Mouse (Mus musculus) skeletal muscle tissue, adult 2 months (tissue): ENCODE measurements around the gene Speer4c.
"Not testable (repeated sequence)": the region's sequence is repeated elsewhere in the genome, so short reads cannot be mapped to it uniquely, and the experiment has no call there.

Experiments used
- DNase-seq: peaks from one replicate; pipeline ENCODE4 v3.0.0-alpha.2; 2012; ENCODE audit warnings: low read depth, low spot score

Speer4c gene

DNA sequence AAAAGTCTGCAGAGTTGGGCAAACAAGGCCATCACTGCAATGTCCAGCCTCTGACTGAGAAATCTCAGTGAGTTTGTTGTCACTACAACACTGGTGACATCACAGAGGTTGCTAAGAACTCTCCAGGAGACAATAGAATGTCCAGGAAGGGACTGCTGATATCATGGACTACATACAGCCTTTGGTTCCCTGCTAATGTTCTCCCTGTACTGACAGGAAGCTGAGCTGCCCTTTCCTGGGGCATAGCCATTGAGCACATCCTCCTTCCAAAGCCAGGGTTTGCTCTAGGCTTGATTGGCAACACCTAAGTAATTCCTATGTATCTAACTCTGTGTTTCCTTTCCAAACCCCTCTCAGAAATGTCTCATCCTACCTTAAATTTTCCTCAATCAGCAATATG, at the start of gene Speer4c:
Gene Speer4c, minus strand, starts transcription at position 101 of the 400 bp plus-strand sequence.
- not testable (repeated sequence) for DNase-seq

DNA sequence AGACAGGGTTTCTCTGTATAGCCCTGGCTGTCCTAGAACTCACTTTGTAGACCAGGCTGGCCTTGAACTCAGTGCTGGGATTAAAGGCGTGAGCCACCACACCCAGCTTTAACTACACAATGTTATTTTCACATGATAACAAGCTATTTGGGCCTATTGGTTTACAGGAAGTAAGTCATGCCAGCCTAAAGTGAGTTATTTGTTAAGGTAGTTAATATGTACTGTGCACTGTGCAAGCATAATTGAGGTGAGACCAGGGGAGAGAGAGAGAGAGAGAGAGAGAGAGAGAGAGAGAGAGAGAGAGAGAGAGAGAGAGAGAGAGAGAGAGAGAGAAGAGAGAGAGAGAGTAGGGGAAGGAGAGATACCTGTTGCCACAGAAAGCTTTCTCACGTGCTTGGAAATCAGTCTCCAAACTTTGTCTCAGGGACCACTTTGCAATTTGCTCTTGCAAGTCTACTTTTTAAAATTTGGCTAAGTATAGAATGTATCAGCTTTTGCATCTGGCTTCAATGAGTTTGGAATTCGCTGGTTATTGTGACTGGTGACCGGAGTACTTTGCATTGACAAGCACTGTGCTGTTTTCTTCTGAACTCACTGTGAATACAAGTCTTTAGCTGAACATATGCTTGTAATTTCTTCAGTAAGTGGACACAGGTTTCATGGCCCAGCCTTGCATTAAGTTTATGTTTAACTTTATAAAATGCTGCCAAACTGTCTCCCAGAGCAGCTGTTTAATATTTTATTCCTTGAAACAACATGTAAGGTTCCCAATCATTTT, 33.6 kb upstream of the Speer4c start:
- DNase-seq: no peak

DNA sequence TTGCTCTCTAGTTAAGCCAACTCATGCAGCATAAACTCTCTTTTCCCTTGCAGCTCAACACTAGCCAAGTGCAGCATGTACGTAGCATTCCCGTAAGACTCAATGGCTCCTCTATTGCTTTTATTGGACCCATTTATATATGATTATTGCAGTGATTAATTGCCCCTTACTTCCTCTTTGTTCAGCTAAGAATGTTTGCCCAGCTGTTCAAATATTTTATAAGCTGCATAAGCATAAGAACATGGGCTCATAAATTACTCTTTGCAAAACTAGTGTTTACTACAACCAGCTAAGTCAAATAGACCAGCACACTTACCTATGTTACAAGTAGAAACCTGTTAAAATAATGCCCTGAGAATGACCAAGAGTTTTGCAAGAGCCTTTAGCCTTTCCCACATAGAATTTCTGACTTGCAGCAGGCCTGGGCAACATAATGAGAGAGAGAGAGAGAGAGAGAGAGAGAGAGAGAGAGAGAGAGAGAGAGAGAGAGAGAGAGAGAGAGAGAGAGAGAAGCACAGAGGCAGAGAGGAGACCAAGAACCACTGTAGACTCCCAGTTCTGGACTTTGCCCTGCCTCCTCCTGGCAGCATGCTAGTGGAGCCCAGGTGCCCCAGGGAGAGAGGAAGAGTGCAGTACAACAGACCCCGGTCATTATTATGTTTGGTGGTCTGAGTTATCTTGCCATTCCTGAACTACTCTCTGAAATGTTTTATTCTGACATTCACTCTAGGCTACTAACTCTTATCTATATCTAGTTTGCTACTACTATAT, 20.2 kb upstream of the Speer4c start:
- DNase-seq: no peak

DNA sequence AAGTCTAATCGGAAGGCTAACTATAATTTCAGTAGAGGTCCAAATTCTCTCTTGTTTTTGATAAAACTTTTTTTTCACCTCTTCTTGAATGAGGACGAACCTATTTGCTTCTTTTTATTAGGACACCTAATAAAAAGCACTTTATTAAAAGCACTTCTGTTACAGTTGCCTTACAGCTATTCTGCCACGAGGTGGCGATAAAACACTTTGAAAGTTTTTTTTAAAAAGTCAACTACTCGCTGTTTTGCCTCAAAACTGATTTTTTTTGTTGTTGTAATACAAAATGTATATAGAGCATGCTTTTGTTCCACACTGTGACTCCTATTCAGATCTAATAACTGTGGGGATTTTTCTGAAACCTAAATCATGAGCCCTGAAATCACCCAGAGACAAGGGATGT, 11.2 kb downstream of the Speer4c start:
- not testable (repeated sequence) for DNase-seq

DNA sequence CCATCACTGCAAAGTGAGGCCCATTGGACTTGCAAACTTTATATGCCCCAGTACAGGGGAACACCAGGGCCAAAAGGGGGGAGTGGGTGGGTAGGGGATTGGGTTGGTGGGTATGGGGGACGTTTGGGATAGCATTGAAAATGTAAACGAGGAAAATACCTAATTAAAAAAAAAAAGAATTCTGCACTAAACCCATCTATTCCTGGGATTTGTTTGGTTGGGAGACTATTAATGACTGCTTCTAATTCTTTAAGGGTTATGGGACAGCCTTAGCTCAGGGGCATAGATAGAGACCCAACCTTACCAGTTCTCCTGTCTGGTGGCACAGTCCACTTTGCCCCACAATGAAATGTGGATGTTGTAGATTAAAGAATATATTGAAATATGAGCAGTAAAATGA, 16.4 kb downstream of the Speer4c start:
- DNase-seq: not testable (repeated sequence)

DNA sequence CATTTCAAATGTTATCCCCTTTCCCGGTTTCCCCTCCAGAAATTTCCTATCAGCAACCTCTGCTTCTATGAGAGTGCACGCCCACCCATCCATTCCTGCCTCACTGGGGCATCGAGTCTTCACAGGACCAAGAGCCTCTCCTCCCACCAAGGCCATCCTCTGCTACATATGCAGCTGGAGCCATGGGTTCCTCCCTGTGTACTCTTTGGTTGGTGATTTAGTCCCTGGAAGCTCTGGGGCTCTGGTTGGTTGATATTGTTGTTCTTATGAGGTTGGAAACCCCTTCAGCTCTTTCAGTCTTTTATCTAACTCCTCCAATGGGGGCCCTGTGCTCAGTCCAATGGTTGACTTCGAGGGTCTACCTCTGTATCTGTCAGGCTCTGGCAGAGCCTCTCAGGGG, 22.2 kb downstream of the Speer4c start:
- not testable (repeated sequence) for DNase-seq

DNA sequence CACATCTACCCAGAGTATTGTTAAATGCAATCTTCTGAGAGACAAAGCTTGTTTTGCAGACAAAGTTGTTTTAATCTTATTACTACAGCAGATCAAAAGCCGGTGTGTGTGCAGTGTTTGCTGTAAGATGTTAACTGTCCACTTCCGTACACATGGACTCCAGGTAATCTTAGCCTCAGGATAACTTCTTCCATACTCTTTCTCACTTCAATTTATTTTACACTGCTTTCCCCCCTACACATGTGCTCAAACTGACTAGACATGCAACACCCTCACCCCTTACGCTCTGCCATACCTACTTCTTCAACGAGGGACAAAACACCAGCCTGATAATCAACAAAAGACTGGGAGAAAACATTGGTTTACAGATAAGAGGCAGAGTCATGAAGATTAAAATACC, 23.2 kb downstream of the Speer4c start:
- DNase-seq: not testable (repeated sequence)

DNA sequence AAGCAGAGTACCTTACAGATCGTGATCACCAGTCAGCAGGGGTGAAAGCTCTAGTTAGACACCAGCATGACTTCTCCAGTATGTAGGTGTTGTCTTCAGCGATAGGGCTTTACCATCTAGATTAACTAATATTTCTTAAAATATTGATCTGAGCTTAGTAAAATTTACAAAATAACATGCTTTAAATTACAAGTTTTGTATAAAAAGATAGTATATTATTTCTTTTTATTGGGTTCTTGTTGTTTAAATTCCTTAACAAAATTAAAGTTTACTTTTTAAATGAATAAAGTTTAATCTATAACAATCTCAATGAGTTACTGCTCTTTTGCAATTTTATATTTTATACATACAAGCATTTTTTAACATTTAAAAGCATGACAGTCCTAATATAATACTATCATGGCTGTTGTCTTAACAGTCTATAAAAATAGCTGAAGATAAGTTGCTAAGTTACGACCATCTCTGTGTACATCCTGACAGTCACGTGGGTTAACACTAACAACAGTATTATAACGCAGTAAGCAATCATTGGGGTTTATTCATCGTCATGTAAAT, 24.3 kb downstream of the Speer4c start:
- not testable (repeated sequence) for DNase-seq

DNA sequence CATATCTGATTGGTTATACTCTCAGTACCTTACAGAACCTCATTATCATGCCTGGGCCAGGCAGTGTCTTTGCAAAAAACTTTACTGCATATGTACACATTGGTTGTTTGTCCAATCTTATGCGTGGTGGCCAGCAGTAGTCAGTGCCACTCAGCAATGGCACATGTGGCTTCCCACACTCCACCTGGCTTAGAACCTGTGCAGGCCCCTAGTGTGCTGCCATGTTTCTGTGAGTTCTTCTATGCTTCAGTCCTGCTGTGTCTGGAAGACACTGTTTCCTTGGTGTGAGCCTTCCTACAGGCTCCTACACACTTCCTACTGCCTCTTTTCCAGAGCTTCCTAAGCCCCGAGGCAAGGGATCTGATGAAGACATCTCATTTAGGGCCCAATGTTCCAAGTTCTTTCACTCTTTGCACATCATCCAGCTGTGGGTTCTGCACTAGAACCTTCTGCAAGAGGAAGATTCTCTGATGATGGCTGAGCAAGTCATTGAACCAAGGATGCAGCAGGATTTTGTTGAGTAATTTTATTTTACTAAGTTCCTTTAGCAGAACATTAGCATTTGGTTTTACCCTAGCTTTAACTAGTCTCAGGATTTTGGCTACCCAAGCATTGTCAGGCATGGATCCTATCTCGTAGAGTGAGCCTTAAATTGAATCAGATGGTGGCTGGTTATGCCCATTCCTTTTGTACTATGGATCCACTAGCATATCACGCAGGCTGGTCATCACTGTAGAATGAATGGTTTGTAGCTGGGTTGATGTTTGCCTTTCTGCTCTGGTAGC, 25.0 kb downstream of the Speer4c start:
- not testable (repeated sequence) for DNase-seq

DNA sequence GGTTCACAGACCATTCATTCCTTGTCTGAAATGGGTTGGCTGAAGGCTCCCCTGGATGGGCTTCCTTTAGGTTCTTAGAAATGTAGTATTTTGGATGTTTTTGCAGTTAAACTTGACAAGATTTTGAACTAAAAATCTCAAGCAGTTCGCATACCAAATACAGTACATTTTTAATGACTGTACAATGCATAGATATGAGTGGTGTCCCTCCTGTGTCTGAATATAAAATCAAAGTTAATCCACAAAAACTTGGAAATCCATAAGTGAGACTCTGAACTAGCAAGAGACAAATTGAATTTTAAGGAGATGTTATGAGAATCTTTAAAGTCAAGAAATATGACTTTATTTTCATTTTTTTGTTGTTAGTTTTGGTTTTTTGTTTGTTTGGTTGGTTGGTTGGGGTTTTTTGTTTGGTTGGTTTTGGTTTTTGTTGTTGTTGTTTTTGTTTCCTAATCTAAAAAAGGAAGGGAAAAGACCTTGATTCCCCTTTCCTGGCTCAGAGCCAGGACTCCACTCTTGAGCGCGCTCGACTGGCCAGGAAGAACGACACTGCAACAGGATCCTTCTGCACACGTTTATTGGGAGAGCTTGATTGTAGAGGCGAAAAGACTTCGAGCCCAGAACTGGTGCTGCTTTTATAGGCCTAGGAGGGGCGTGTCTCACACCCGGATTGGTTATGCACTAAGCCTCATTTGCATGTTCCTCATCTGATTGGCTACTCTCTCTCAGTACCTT, 32.6 kb downstream of the Speer4c start:
- not testable (repeated sequence) for DNase-seq

DNA sequence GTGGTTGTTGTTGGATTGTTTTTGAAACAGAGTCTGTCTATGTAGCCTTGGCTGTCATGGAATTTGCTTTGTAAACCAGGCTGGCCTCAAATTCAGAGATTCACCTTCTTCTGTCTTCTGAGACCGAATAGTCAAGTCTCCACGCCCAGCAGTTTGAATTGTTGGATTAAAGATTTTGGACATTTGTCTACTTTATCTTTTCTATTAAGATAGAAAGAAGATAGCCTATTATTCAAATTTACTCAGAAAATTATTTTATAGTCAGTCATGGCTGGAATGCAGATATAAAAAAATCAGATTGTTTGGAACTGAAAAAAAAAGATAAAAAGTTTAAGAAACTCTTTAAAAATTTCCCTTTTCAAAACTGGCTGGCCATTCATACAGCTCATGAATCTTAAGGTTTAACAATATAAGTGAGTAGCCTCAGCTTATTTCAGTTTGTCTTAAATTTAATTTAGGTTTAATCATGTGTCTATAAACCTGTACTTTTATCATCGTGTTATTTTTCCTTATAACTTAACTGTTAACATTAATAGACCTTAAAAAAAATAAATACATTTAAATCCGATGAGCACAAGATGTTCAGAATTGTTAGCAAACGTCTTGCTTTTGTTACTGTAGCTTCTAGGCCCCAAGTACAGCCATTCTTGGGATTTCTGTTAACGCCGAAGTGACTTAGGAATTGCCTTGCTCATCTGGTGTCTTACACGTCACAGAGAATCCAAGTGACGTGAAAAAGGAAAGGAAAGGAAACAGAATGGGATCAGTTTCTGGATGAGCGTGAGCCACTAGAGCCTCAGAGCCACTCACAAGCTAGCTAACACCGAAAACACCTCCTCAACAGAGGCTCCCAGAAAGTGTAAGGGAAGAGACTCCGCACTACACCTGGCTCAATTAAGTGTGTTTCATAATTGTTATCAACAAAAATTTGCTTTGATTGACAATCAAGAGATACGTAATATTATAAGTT, 33.8 kb downstream of the Speer4c start:
- not testable (repeated sequence) for DNase-seq

DNA sequence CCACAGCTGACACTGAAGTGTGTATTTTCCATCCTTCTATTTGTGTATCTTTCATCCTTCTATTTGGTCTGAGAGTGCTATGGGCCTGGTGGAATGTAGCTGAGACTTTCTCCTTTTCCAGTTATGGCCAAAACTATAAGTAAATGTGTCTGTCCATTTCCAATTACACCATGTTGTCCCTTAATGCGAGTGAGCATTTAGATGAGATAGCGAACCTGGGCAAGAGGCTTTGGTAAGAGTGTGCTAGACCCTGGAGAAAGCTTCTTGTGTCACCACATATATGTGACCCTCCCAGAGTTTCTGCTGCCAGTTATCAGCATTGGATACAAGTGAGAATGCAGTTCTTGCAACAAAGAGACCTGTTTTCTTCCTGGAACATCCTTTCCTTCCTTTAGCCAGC, 35.2 kb downstream of the Speer4c start:
- DNase-seq: not testable (repeated sequence)

DNA sequence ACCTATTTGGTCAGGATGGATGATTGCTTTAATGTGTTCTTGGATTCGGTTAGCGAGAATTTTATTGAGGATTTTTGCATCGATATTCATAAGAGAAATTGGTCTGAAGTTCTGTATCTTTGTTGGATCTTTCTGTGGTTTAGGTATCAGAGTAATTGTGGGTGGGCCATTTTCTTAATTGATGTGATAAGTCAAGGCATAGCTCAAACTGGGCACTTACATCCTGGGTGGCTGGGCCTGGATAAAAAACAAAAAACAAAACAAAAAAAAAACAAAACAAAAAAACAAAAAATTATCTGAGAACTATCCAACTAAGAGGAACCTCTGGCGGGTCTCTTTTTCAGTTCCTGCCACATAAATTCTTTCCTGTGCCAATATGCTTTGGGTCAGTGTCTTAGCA, 36.3 kb downstream of the Speer4c start:
- DNase-seq: not testable (repeated sequence)

DNA sequence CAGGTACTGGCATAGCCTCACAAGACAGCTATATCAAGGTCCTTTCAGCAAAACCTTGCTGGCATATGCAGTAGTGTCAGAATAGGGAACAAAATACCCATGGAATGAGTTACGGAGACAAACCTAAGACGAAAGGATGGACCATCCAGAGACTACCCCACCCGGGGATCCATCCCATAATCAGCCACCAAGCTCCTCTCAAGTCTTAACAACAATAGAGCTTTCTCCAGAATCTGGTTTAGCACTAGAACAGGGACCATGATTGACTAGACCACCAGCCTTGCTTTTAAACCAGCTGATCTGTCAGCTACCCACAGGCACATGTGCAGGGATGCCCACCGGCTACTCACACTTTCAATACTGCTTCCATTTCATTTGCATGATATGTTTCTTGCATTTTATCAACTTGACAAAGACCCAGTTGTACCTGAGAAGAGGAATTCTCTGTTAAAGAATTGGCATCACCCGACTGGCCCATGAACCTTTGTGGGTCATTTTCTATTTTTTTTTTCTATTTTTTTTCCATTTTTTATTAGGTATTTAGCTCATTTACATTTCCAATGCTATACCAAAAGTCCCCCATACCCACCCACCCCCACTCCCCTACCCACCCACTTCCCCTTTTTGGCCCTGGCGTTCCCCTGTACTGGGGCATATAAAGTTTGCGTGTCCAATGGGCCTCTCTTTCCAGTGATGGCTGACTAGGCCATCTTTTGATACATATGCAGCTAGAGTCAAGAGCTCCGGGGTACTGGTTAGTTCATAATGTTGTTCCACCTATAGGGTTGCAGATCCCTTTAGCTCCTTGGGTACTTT, 39.4 kb downstream of the Speer4c start:
- not testable (repeated sequence) for DNase-seq

DNA sequence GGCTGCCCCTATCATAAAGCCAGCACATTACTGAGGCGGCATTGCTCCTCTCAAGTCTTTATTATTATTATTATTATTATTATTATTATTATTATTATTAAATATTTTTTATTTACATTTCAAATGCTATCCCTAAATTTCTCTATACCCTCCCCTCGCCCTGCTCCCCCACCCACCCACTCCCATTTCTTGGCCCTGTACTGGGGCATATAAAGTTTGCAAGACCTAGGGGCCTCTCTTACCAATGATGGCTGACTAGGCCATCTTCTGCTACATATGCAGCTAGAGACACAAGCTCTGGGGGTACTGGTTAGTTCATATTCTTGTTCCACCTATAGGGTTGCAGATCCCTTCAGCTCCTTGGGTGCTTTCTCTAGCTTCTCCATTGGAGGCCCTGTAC, 40.1 kb downstream of the Speer4c start:
- not testable (repeated sequence) for DNase-seq

DNA sequence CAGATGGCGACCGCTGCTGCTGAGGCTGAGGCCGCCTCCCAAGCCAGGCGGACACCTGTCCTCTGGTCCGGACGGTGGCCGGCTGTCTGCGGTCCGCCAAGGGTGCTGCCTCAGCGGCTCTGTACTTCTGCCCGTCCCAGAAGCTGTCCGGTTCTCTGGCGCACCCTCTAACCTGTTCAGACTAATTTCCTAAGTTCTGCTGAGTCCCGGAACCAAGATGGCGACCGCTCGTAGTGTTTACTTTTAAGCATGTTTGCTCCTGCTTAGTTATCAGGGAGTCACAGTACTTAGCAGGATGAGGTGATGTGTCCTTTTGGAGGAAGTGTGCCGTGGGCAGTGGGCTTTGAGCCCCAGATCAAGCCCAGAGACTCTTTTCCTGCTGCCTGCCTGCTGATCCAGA, 43.3 kb downstream of the Speer4c start:
- DNase-seq: not testable (repeated sequence)

DNA sequence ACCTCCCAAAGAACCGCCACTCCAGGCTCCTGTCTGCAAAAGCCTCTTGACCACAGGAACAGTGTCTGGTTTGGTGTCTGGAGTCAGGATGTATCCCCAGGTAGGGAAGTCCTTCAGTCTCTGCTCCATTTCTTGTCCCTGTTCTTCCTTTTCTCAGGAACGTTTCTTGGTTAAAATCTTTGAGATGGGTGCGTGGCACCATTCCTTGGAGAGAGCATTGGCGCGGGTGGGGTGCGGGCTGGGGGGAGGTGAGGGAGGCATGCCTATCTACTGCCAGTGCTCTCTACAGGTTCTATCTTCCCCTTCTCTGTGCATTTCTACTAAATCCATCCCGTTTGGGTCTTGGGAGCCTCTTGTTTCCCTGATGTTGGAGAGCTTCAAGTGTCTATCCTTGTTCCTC, 50.2 kb downstream of the Speer4c start:
- not testable (repeated sequence) for DNase-seq
